Mouse (Mus musculus) E14TG2a.4 (cell line): ENCODE measurements at regions not wholly inside any gene's neighbourhood (a gene's known extent, or its start where the extent isn't known, plus 50 kb on each side); places are given as distances from the start of the nearest gene placed in this dataset.

ENCODE experiments used
- CTCF ChIP-seq: conservative IDR thresholded peaks from 2 replicates; pipeline ENCODE4 v1.5.1; 2014; ENCODE audit warnings: low read length
- NANOG ChIP-seq: IDR thresholded peaks from 2 replicates; pipeline ENCODE4 v1.6.1; 2014; ENCODE audit warnings: borderline replicate concordance, low read length, mixed read lengths
- POU5F1 ChIP-seq: IDR thresholded peaks from 2 replicates; pipeline ENCODE4 v1.6.1; 2014; ENCODE audit warnings: low read length, borderline replicate concordance

DNA sequence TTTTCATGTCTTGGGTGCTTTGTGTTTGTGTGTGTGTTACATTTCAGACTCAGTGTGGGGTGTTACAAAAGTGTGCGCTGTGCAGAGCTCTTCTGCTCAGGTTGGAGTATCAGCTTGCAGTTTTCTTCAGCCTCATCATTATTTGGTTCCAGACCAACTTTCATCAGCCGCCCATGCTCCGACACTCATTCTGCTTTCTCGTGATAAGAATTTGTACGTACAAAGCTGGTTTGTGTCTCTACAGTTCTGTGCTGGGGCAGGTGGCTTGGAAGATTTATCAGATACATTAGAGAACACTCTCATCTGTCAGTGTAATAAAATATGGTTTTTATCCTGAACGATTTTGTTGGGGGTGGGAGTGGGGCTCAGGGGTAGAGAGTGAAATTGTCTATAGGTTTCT is 332.8 kb upstream of the Tnp1 start:
- TF ChIP-seq CTCF = no peak
- no peak for TF ChIP-seq NANOG
- TF ChIP-seq POU5F1 = no peak
